Mouse (Mus musculus): ENCODE results near the gene Vsir.

Vsir gene

DNA sequence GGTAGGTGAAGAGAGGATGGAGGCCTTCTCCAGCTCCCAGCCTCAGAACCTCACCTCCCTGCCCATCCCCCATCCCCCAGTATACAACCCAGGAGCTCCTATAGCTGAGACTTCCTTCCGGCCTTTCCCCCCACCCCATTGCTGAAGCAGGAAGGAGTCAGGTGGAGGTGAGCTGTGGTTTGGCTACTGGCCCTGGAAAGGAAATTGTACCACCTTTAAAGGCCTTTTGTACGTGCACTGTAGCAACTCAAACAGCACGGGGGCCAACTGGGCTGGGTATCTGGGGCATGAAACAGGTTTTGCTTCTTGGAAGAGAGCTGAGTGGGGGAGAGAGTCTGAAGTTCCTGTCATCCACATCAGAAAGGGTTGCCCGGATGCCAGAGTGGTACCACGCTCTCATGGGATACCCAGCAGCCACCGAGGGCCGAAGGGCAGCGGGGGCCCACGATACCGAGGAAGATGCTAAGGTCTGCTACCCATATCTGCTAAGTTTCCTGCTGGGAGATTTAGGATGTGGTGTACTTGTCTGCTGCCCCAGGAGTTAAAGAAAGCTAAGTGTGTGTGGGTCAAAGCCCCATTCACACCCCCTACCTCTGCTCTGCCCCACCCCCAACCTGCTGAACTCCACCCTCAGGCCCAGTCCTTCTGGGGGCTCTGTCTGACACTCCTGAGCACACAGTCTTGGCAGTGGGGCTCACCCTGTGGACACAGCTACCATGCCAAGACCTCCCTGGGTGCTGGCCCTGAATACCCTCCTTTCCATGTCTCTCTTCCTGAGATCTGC lies 34.7 kb downstream of the Vsir start:
- DNase-seq (ENCODE audit: low spot score in 2 of 2), result no peak

DNA sequence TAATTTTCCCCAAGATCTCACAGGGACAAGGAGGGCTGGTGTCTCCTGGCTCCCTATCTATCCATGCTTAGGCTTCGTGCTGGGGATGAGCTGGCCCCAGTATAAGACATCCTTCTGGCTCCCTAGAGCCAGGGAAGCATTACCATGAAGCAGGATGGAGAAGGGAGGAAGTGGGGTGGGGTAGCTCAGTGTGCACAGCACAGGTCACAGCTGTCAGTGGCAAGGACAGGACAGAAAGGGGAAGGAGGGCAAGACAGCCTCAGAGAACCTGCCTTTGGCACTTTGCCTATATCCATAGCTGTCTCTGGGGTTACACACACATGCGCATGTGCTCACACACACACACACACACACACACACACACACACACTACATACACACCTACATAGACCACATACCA lies 41.7 kb downstream of the Vsir start:
- DNase-seq (ENCODE audit: low spot score in 2 of 2), result no peak

DNA sequence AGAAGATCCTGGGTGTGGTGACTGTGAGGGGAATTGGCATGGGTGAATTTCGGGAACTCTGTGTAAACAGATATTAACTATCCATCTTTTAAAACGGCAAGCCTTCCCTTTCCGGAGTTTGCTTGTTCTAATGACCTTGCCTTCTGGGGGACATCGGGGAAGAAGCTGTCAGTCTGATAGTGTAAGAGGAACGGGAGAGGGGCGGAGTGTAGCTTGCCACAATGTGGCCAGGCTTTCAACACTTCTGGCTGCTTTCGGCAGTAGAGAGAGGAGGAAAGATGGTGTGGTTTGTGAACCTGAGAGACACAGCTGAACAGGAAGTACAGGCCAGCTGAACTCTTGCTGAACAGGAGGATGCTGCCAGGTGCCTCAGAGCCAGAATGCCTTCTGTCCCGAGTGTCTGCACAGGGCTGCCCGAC lies 42.8 kb downstream of the Vsir start:
- no peak for DNase-seq (ENCODE audit: low spot score in 2 of 2)

DNA sequence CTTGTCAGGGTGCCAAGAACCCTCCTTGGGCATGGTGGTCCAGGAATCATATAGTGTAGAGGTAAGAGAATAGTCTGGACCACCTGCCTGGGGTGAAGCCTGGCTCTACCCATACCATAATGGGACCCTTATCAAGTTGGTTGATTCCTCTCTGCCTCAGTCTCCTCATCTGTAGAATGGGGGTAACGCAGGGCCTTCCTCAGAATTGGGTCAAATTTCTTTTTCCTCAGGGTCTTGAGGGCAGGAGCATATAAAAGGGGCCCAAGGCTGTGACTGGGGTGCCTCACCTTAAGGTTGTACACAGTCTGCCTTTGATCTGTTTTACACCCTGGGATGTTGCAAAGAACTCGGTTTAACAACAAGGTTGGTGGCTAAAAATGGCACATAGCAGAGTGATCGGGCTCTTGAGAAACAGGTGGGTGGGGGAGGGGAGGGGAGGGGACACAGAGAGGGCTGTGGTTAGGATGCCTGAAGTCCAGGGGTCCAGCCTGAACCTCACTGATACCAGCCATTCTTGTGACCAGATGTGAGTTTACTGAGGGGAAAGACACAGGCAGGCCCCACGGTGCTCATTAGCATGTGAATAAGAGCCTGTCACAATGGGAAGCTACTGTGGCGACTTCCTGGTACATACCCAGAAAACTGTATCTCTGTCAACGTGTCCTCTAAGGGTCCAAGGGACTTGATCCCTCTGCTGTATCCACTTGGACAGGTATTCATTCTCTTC lies 43.7 kb downstream of the Vsir start:
- no peak for DNase-seq (ENCODE audit: low spot score in 2 of 2)

DNA sequence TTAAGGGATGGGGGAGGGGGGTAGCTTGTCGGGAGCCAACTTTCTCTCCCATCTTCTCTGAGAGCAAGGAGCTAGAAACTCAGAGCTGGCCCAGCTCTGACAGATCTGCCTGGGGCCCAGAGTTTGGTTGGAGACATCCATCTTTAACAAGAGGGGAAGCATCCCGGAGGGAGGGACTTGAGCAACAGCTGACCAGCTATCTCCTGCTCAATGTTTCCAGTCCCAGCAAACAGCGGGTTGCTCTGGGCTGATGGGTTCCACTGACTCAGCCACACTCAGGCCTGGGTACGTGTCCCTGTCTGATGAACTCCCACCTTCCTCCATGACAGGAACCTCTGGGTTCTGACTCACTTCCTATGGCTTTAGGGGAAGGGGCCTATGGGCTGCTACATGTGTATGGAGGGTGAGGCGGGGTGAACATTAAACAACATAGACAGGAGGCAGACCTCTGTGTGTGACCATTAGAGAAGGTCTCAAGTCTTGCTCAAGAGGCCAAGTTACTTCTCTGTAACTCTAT lies 44.3 kb downstream of the Vsir start:
- DNase-seq (ENCODE audit: low spot score in 2 of 2), result no peak

DNA sequence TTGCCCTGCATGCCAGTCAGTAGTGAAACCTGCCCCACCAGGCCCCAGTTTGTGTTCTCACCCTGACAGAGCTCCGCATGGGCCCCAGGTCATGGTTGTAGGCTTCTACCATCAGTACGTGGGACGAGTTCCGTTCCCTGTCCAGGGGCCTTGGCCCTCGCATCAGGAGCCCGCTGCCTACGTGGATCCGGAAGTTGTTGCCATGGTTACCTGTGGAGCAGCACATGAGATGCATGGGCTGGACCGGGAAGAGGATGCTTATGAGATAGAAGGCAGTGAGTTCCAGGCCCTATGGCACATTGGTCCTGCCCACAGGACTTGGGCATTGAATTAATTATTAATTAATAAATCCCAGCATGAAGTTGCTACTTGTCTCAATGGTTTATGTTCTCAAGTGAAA lies 45.0 kb downstream of the Vsir start:
- no peak for DNase-seq (ENCODE audit: low spot score in 2 of 2)

DNA sequence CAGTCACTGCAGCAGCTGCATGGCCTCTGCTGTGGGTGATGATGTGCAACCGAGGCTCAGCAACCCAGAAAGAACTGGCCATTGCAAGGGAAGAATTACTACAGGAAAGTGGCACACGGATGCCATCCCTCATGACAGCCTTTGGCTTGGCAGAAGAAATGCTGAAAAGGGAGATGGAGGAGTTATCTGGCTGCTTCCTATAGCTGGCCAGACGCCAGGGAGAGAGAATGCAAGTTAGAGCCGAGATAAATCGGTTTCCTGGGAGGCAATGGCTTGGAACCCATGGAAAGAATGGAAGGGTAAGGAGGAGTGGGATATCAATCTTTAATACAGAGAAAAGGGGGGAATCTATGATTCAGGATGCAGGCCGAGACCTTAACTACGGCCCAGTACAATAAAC lies 48.3 kb downstream of the Vsir start:
- DNase-seq (ENCODE audit: low spot score in 2 of 2), result no peak

DNA sequence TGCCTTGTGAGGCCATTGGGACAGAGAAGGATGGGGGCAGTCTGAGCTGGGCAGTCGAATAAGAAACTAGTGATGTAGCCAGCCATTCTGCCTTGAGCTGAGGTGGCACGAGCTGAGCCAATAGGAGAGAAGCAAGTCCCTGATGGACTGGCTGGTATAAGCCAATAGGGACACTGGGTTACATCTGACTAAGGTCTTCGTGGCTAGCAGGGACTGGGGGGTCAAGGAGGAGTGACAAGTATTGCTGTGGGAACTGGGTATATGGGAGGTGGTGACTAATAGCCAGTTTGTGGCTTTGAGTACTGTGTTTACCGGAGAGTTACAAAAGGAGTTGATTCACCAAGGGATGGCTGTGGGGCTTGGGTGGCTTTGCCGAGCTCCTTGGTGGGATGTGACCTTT lies 49.0 kb downstream of the Vsir start:
- no peak for DNase-seq (ENCODE audit: low spot score in 2 of 2)

DNA sequence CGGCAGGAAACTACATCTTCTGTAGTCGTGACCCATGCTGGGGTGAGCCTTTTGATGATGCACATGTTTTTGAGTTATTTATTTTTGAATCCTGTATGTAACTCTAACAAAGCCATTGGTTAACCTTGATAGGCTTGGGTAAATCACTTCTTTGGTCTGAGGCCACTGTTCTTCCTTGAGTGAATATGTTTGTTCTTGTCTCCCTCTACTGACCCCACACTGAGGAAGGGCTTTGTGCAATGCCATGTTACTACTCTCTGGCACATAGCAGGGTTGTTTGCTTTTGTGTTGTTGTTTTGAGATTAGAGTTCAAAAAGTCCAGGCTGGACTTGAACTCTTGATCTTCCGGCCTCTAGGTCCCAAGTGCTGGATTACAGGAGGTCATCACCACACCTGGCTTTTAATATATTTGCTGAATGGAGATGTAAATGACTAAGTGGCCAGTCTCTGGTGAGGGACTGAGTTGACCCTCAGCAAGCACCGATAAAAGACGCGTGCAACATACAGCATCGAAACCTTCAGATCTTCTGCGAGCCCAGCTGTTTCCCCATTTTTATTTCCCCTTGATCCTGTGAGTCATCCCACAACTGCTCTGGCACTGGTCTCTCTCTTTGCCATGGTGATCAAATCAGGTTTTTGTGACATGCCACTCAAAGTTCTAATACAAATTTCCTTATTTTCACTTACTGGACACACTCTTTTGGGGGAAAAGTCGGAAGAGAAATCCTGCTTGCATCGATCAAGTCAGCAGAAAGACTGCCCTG lies 51.6 kb downstream of the Vsir start:
- DNase-seq (ENCODE audit: low spot score in 2 of 2), result no peak

DNA sequence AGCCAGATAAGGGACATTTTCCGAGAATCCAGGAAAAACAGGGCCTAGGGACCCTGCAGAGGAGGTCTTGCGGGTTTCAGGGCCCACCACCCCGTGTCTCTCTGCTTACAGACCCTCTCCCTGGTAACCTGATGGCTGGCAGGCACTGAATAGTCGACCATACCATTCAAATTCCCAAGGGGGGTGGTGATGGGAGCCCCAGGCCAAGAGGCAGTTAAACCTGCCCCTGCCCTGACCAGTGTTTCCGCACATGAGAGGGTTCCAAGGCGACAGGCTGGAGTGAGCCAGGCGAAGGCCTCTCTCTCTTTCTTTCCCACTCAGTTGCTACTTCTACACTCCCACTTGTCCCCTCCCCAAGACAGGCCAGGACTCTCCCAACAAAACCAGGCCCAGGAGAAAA lies 52.8 kb downstream of the Vsir start, which contains the start of gene Gm17455:
Gene Gm17455 (plus strand): TSS at position 278 of the 400 bp plus-strand sequence.
- DNase-seq (ENCODE audit: low spot score in 2 of 2), result no peak

DNA sequence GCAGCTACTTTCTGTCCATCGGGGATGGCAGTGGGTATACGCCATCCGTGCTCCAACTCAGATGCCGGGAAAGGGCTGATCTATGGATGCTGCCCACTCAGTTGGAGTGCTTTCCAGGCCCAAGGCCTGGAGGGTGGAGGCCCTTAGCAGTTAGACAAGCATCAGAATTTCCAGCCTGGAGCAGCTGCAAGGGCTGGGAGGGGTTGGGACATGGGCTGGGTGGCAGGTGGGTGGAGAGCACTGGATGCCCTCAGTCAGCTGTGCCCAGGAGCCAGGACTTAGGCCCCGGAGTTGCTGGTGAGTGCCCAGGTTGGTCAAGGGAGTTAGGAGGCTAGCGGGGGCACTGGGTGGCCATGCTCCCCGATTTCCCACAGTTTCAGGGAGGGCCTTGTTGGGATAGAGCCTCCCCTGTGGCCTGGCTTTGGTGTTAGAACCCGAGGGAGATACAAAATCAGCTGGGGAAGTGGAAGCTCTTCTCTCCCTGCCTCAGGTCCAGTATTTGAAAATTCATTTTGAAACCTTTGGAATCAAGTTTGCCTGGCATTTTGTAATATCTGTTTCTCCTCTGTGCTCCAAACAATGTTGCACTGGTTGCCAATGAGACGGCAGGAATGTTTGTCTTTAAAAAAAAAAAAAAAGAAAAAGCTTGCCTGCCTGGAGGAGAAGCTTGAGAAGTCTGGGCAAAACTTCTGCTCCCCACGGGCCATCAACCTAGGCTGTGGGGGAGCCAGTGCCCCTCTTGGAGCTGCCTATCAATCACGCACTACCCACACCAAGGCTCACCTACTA lies 54.0 kb downstream of the Vsir start:
- no peak for DNase-seq (ENCODE audit: low spot score in 2 of 2)

DNA sequence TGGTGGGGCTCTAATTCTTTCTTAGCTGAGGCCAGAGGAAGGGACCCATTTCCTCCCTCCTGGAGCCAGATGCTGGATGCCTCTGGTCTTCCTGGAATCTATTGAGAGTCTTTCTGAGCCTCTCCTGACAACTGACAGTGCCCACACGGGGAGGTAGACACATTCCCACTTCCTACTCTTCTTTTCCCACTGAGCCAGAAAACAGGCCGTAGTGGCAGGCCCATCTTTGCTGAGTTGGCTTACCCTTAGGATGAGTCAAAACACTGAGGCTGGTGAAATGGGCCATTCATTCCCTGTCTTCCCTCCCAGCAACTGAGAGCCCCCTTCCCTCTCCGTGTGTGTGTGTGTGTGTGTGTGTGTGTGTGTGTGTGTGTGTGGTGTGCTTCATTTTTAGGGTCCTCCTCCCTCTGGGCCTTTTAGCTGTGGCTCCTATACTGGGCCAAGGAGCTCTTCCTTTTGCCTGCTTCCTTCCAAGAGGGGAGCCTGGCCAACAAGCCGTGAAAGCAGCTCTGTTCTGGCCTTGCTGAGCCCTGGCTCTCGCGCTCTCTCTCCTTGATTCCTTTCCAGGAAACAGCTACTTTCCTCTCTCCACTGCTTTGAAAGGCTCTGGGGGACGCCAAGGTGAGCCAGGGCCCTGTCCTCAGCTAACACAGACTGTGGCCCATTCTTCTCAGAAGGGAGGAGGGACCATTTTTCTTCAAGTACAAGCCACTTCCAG lies 59.0 kb downstream of the Vsir start:
- DNase-seq (ENCODE audit: low spot score in 2 of 2), result peak in 1 of 2 experiments; percentile 48

DNA sequence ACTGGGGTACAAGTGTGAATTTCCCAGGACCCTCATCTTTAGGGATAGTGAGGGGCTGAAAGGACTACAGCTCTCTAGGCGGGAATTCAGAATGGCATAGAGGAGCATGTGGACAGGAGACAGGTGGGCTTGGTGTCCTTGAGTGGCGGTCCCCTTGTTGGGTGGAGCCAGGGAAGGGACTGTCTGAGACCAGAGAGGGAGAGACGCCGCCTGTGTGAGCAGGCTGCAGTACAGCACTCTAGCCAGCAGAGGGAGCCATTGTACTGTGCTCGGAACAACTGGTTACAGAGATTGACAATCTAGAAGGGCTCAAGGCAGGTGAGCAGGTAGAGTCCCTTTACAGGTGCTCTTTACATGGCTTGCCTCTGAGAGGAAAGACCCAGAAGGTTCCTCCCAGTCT lies 61.2 kb downstream of the Vsir start:
- peak; percentile 45 to 67 for DNase-seq (ENCODE audit: low spot score in 2 of 2)

DNA sequence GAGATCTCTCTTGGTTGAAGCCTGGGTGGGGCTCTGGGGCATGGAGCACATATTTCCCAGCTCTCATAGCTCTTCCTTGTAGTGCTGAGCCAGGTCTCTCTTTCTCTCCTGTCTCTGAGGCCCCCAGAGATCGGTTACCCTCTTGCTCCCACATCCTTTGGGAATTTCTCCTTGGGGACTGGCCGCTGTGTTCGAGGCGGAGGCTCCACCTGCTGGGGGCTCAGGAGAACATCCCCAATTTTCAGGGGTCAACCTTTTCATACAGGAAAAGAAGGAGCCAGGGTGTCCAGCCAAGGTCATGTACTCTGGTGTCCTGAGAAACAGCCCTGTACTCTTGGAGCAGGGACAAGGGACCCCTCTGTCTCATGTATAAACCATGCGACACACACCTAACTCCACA lies 65.1 kb downstream of the Vsir start:
- DNase-seq (ENCODE audit: low spot score in 2 of 2), result no peak

DNA sequence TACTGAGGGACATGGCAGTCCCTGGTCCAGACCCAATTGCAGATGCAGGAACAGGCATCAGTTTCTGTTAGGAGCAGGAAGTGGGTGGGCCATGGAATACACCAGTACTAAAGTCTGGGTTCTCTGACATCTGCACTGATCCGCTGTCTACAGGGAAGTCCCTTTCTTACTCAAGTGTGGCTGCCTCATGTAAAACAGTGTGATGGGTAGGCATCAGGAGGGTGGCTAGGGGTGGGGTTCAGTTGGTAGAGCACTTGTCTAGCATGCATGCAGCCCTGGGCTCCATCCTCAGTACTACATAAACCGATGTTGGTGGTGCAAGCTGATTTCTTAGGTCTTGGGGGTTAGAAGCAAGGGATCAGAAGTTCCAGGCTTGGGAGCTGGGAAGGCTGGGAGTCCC lies 67.1 kb downstream of the Vsir start:
- no peak for DNase-seq (ENCODE audit: low spot score in 2 of 2)

DNA sequence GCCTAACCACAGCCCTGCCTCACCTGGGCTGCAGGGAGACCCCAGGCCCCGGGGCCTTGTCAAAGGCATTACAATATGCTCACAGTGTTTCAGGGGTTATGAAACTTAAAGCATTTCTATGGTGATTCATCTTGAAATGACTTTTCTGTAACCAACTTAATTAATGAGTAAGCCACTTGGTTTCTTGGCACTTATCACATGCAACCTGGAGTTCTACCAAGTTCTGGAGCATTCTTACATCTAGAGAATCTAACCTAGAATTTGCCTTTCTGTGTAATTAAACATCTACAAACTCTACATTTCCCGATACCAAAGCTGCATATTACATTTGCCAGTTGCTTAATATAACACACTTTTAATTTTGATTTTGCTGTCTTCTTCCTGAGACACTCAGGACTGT lies 70.4 kb downstream of the Vsir start:
- DNase-seq (ENCODE audit: low spot score in 2 of 2), result no peak

DNA sequence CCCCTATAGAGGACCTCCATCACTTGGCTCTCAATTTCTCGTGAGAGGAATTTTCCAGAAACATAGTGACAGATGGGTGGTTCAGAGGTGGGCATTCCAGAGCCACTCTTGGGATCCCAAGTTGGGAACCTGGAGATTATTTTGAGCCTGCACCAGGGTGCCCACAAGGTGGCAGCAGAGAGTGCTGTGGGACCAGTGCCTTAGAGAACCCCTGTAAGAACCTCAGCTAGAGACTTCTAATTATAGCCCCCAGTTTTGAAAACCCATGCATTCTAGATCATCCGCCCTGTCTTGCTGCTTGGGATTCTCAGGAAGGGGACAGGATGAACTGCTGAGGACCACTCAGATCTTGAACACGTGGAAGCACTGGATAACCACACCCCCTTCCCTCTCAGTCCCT lies 71.5 kb downstream of the Vsir start:
- DNase-seq (ENCODE audit: low spot score in 2 of 2), result peak; percentile 33 to 57

DNA sequence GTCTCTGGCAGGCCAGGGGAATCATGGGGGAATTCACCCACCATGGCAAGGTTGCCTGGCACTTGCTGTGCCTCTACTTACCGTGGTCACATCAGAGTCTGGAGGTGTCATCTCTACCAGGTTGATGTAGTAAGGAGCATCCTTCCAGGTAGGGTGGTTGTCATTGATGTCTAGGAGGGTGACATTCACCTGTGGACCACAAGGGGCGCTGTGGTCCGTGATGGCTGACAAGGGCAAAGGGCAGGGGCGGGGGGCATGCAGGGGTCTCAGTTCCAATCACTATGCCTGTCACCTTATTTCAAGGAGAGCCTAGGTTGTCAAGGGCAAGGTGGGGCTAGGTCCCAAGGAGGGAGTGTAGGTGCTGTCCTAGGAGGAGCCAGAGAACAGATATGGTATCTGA lies 73.0 kb downstream of the Vsir start:
- no peak for DNase-seq (ENCODE audit: low spot score in 2 of 2)

All from urinary bladder, postnatal 36 days (tissue).